8 mouse cellular contexts compared by ENCODE assay signal in genomic region chr11:80696350-80696749, GRCm38 (mm10).
A peak's percentile ranks its signal among the peaks of the same experiment; 100 is the strongest.
DNase-seq lines count a peak whose midpoint lies in the region; ATAC-seq and TF ChIP-seq lines count a peak whose summit lies in the region.

No protein-coding gene starts in this region.

- no peaks in the 10 kb centered on the region for H3K9me3 ChIP-seq in heart, postnatal 0 days (replicated peaks; ENCODE audit: control insufficient read depth, low read length)
- H3K9me3 ChIP-seq in heart, embryonic 11.5 days (replicated peaks; ENCODE audit: control insufficient read depth, low read length), result no peaks in the 10 kb centered on the region

- intact Hi-C loops in left cerebral cortex, postnatal 4 days (cut with DNase I), result loop anchor here (2.0 to 10.0 kb wide), 3 partner anchors 78 to 916 kb away; no protein-coding TSS in a partner anchor

- H3K4me1 ChIP-seq in heart, postnatal 0 days (ENCODE audit: control insufficient read depth, insufficient read depth), result no peaks in the 10 kb centered on the region
- no peaks in the 10 kb centered on the region for H3K4me1 ChIP-seq in heart, embryonic 11.5 days (ENCODE audit: control insufficient read depth, insufficient read depth, low read length)

- peak; percentile 74 for DNase-seq in heart, postnatal 0 days (ENCODE audit: low spot score)
- DNase-seq in thymus, postnatal 0 days (ENCODE audit: low spot score), result peak; percentile 26
- no peak for DNase-seq in thymus, postnatal 4 days
- peak; percentile 35 for DNase-seq in embryo, embryonic 11.5 days (ENCODE audit: low read depth, low spot score)
- DNase-seq in mesoderm, embryonic 11.5 days (ENCODE audit: low read depth, low spot score), result peak; percentile 62
- no peak for DNase-seq in left cerebral cortex, postnatal 4 days

- no peaks in the 10 kb centered on the region for H3K27me3 ChIP-seq in heart, postnatal 0 days (ENCODE audit: control insufficient read depth, insufficient read depth, low read length)
- no peaks in the 10 kb centered on the region for H3K27me3 ChIP-seq in heart, embryonic 11.5 days (ENCODE audit: control insufficient read depth, insufficient read depth, low read length)

- no peak for ATAC-seq in heart, postnatal 0 days (ENCODE audit: insufficient read depth, low read depth)
- ATAC-seq in heart, embryonic 11.5 days (replicated peaks; ENCODE audit: insufficient number of reproducible peaks, low FRiP score, low TSS enrichment), result no peak
- no peak for ATAC-seq in monocyte, adult 5-6 weeks (replicated peaks; ENCODE audit: insufficient number of reproducible peaks, low FRiP score, low TSS enrichment, poor library complexity, severe bottlenecking)

- TF ChIP-seq CTCF in heart, postnatal 0 days (IDR thresholded peaks at IDR 0.05; ENCODE audit: low read depth), result peak; percentile 80

- 4% methylated on average over 4 of the region's 4 CpGs for WGBS in heart, postnatal 0 days
- 9% methylated on average over 4 of the region's 4 CpGs for WGBS in heart, embryonic 11.5 days (ENCODE audit: insufficient replicate concordance)

- no peak overlapping the region for H3K9ac ChIP-seq in heart, postnatal 0 days (replicated peaks; ENCODE audit: low read depth, low read length)
- H3K9ac ChIP-seq in heart, embryonic 11.5 days (ENCODE audit: low read depth, low read length), result no peak overlapping the region

- no peak overlapping the region for H3K27ac ChIP-seq in heart, postnatal 0 days (ENCODE audit: low read depth)
- H3K27ac ChIP-seq in heart, embryonic 11.5 days (ENCODE audit: low read depth, low read length), result no peak overlapping the region

- H3K4me2 ChIP-seq in heart, postnatal 0 days (ENCODE audit: low read depth, low read length), result no peak overlapping the region
- H3K4me2 ChIP-seq in heart, embryonic 11.5 days, result no peak overlapping the region

- no peak overlapping the region for H3K4me3 ChIP-seq in heart, postnatal 0 days (ENCODE audit: low read depth, low read length)
- no peak overlapping the region for H3K4me3 ChIP-seq in heart, embryonic 11.5 days (ENCODE audit: low read depth, low read length)

- no peak for TF ChIP-seq EP300 in heart, postnatal 0 days (IDR thresholded peaks at IDR 0.05; ENCODE audit: low read depth)

- no peaks in the 10 kb centered on the region for H3K36me3 ChIP-seq in heart, postnatal 0 days (replicated peaks; ENCODE audit: control insufficient read depth, insufficient read depth, low read length)
- H3K36me3 ChIP-seq in heart, embryonic 11.5 days (ENCODE audit: control insufficient read depth, insufficient read depth, low read length), result no peaks in the 10 kb centered on the region

Comparison
In these comparisons a context has a peak if more than half of its experiments do, and no peak if none do; other contexts are left out.
1. DNase-seq: peak in heart, postnatal 0 days (single experiment), thymus, postnatal 0 days (single experiment), embryo, embryonic 11.5 days (single experiment) and mesoderm, embryonic 11.5 days (single experiment); none in thymus, postnatal 4 days (single experiment) and left cerebral cortex, postnatal 4 days (single experiment).